Mouse (Mus musculus) MEL (cell line): ENCODE measurements around the gene Mical3. TPM values are rescaled to one million over a fixed set of nuclear protein-coding genes. Genes with fewer than 3 reads are reported as not detected.
"Not testable (repeated sequence)": the region's sequence is repeated elsewhere in the genome, so short reads cannot be mapped to it uniquely, and the experiment has no call there.

Experiments
- DNase-seq: peaks from one replicate; pipeline ENCODE4 v3.0.0; 2011; ENCODE audit warnings: low read depth, low spot score
- H3K27ac ChIP-seq: 2 replicates; pipeline ENCODE4 v1.5.1; 2012; ENCODE audit warnings: low read depth, mild to moderate bottlenecking, control low read depth, low read length, moderate library complexity; ENCODE audit not compliant: control insufficient read depth
- H3K27me3 ChIP-seq, 2 experiments: fragments of 150-350 bp in 1 of 2; sonication (generic) in 1 of 2; 2 replicates each; pipeline ENCODE4 v1.6.1; 2012; ENCODE audit warnings: low read length in 2 of 2, mild to moderate bottlenecking in 2 of 2, improper control_type of control experiment in 1 of 2, moderate library complexity in 1 of 2; ENCODE audit not compliant: insufficient read depth in 2 of 2, control insufficient read depth in 1 of 2
- H3K36me3 ChIP-seq, 2 experiments: 2 replicates each; pipeline ENCODE4 v1.6.1; 2012 to 2014; ENCODE audit warnings: low read length in 2 of 2, improper control_type of control experiment in 1 of 2, inconsistent platforms in 1 of 2, mild to moderate bottlenecking in 1 of 2; ENCODE audit not compliant: insufficient read depth in 2 of 2, control insufficient read depth in 1 of 2
- H3K4me1 ChIP-seq, 2 experiments: fragments of 150-350 bp in 1 of 2; sonication (generic) in 1 of 2; 2 replicates each; pipeline ENCODE4 v1.6.1; 2012; ENCODE audit warnings: low read length in 2 of 2, improper control_type of control experiment in 1 of 2, mild to moderate bottlenecking in 1 of 2; ENCODE audit not compliant: insufficient read depth in 2 of 2, control insufficient read depth in 1 of 2
- H3K4me3 ChIP-seq, 2 experiments: fragments of 150-350 bp in 1 of 2; sonication (generic) in 1 of 2; 2 replicates each; pipeline ENCODE4 v1.5.1; 2012; ENCODE audit warnings: low read depth in 2 of 2, low read length in 2 of 2, mild to moderate bottlenecking in 2 of 2, moderate library complexity in 2 of 2, control low read depth in 1 of 2, improper control_type of control experiment in 1 of 2; ENCODE audit not compliant: control insufficient read depth in 1 of 2, insufficient read depth in 1 of 2
- H3K79me2 ChIP-seq: 2 replicates; pipeline ENCODE4 v1.6.1; 2012; ENCODE audit warnings: mild to moderate bottlenecking, low read length, moderate library complexity; ENCODE audit not compliant: control insufficient read depth, poor library complexity, insufficient read depth
- H3K9ac ChIP-seq: 2 replicates; pipeline ENCODE4 v1.6.1; 2012; ENCODE audit warnings: low read depth, mild to moderate bottlenecking, control low read depth, low read length, moderate library complexity; ENCODE audit not compliant: control insufficient read depth, poor library complexity, severe bottlenecking
- H3K9me3 ChIP-seq: fragments of 150-350 bp; sonication (generic); replicated peaks from 2 replicates; pipeline ENCODE4 v1.6.1; 2012; ENCODE audit warnings: mild to moderate bottlenecking, low read length, improper control_type of control experiment, moderate library complexity; ENCODE audit not compliant: insufficient read depth
- BHLHE40 ChIP-seq: IDR thresholded peaks from 2 replicates; pipeline ENCODE4 v1.6.1; 2012; ENCODE audit warnings: low read depth, mild to moderate bottlenecking, inconsistent platforms, low read length, improper control_type of control experiment, borderline replicate concordance
- CHD1 ChIP-seq: IDR thresholded peaks from 2 replicates; pipeline ENCODE4 v1.6.1; 2012; ENCODE audit warnings: low read depth, mild to moderate bottlenecking, inconsistent platforms, low read length, improper control_type of control experiment
- CTCF ChIP-seq, 3 experiments: IDR thresholded peaks in 2 of 3; conservative IDR thresholded peaks in 1 of 3; 2 replicates each; pipeline ENCODE4 v1.5.1; 2011 to 2012; ENCODE audit warnings: low read length in 3 of 3, low read depth in 2 of 3, mild to moderate bottlenecking in 2 of 3, improper control_type of control experiment in 1 of 3, inconsistent platforms in 1 of 3, mixed read lengths in 1 of 3, moderate library complexity in 1 of 3; ENCODE audit not compliant: control insufficient read depth in 1 of 3, insufficient read depth in 1 of 3, poor library complexity in 1 of 3, severe bottlenecking in 1 of 3
- EP300 ChIP-seq, 2 experiments: IDR thresholded peaks; 2 replicates each; pipeline ENCODE4 v1.6.1; 2011; ENCODE audit warnings: improper control_type of control experiment in 2 of 2, low read length in 2 of 2, low read depth in 1 of 2, mild to moderate bottlenecking in 1 of 2
- ETS1 ChIP-seq: IDR thresholded peaks from 2 replicates; pipeline ENCODE4 v1.6.1; 2012; ENCODE audit warnings: low read depth, mild to moderate bottlenecking, inconsistent platforms, low read length, improper control_type of control experiment, moderate library complexity
- JUND ChIP-seq: IDR thresholded peaks from 2 replicates; pipeline ENCODE4 v1.6.1; 2011; ENCODE audit warnings: low read depth, mild to moderate bottlenecking, improper control_type of control experiment, low read length
- KAT2A ChIP-seq: conservative IDR thresholded peaks from 2 replicates; pipeline ENCODE4 v1.6.1; 2012; ENCODE audit warnings: low read depth, low read length, improper control_type of control experiment, inconsistent platforms
- MAFK ChIP-seq: IDR thresholded peaks from 2 replicates; pipeline ENCODE4 v1.6.1; 2011; ENCODE audit warnings: low read depth, mild to moderate bottlenecking, low read length, improper control_type of control experiment, borderline replicate concordance
- MAZ ChIP-seq: IDR thresholded peaks from 2 replicates; pipeline ENCODE4 v1.6.1; 2012; ENCODE audit warnings: low read depth, mild to moderate bottlenecking, inconsistent platforms, low read length, improper control_type of control experiment
- MEF2A ChIP-seq: IDR thresholded peaks from 2 replicates; pipeline ENCODE4 v1.6.1; 2014; ENCODE audit warnings: low read depth, mild to moderate bottlenecking, inconsistent platforms, low read length, improper control_type of control experiment; ENCODE audit not compliant: poor library complexity, insufficient replicate concordance, severe bottlenecking; ENCODE audit errors: extremely low read depth
- MYB ChIP-seq: IDR thresholded peaks from 2 replicates; pipeline ENCODE4 v1.6.1; 2011; ENCODE audit warnings: mild to moderate bottlenecking, low read depth, low read length, improper control_type of control experiment
- MYC ChIP-seq: IDR thresholded peaks from 2 replicates; pipeline ENCODE4 v1.6.1; 2011; ENCODE audit warnings: low read depth, mild to moderate bottlenecking, low read length, improper control_type of control experiment, moderate library complexity
- NELFE ChIP-seq: IDR thresholded peaks from 2 replicates; pipeline ENCODE4 v1.6.1; 2011; ENCODE audit warnings: low read depth, low read length, improper control_type of control experiment
- POLR2AphosphoS2 ChIP-seq: IDR thresholded peaks from 2 replicates; pipeline ENCODE4 v1.6.1; 2011; ENCODE audit warnings: low read length, improper control_type of control experiment
- RAD21 ChIP-seq: IDR thresholded peaks from 2 replicates; pipeline ENCODE4 v1.6.1; 2011; ENCODE audit warnings: mild to moderate bottlenecking, low read depth, low read length, improper control_type of control experiment
- RCOR1 ChIP-seq: IDR thresholded peaks from 2 replicates; pipeline ENCODE4 v1.6.1; 2012; ENCODE audit warnings: low read depth, mild to moderate bottlenecking, inconsistent platforms, low read length, improper control_type of control experiment
- SIN3A ChIP-seq: IDR thresholded peaks from 2 replicates; pipeline ENCODE4 v1.6.1; 2012; ENCODE audit warnings: low read length, improper control_type of control experiment, inconsistent platforms
- SMC3 ChIP-seq: IDR thresholded peaks from 2 replicates; pipeline ENCODE4 v1.6.1; 2011; ENCODE audit warnings: low read depth, low read length, improper control_type of control experiment
- TAL1 ChIP-seq: IDR thresholded peaks from 2 replicates; pipeline ENCODE4 v1.6.1; 2012; ENCODE audit warnings: mild to moderate bottlenecking, inconsistent platforms, low read length, moderate library complexity, mixed read lengths
- TCF12 ChIP-seq: IDR thresholded peaks from 2 replicates; pipeline ENCODE4 v1.6.1; 2014; ENCODE audit warnings: low read depth, mild to moderate bottlenecking, inconsistent platforms, low read length, improper control_type of control experiment, moderate library complexity
- UBTF ChIP-seq: IDR thresholded peaks from 2 replicates; pipeline ENCODE4 v1.6.1; 2012; ENCODE audit warnings: low read depth, mild to moderate bottlenecking, inconsistent platforms, low read length, improper control_type of control experiment, moderate library complexity, borderline replicate concordance; ENCODE audit not compliant: insufficient read depth
- ZMIZ1 ChIP-seq: IDR thresholded peaks from 2 replicates; pipeline ENCODE4 v1.6.1; 2012; ENCODE audit warnings: low read depth, mild to moderate bottlenecking, inconsistent platforms, low read length, improper control_type of control experiment, moderate library complexity
- polyA plus RNA-seq, 2 experiments: library from polyadenylated mRNA; stranded (reverse) in 1 of 2; unstranded in 1 of 2; fragments of >175 nt in 1 of 2; fragments of >200 nt in 1 of 2; gene quantifications; 2 replicates each; pipeline versions ENCODE4 v1.2.1 to v1.2.4; 2012; ENCODE audit warnings: low replicate concordance in 2 of 2, low read depth in 1 of 2; ENCODE audit not compliant: insufficient read length in 2 of 2, insufficient read depth in 1 of 2, missing spikeins in 1 of 2
- total RNA-seq: library from RNA; depleted of rRNA; stranded (reverse); fragments of 300-350 nt; gene quantifications from 2 replicates; pipeline ENCODE4 v1.2.3, GENCODE M21; 2012

Gene Mical3
- total and polyA plus RNA-seq, 3 experiments, result 19.8 to 125 (median 31.4) TPM

DNA sequence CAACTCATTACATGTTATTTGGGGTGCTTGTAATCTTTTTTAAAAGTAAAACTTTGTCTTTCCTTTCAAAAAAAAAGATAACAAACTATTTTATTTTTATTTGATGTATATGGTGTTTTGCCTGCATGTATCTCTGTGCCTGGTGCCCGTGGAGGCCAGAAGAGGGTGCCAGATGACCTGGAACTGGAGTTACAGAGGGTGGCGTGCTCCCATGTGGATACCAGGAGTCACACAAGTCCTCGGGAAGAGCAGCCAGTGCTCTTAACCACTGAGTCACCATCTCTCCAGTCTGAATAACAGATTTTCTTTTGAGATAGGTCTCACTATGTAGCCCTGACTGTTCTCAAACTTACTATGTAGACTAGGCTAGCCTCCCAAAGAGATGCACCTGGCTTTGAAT, 221.3 kb downstream of the Mical3 start (continued):
- TF ChIP-seq NELFE, result no peak
- no peak for TF ChIP-seq POLR2AphosphoS2
- no peak for TF ChIP-seq MYC
- TF ChIP-seq TAL1, result no peak
- TF ChIP-seq EP300 (IDR thresholded peaks at IDR 0.05; ENCODE audit: low read depth in 1 of 2, low read length in 2 of 2), result no peak
- TF ChIP-seq MAZ, result no peak
- no peak for TF ChIP-seq TCF12
- TF ChIP-seq, all 39 proteins: peak for 4

GRCm38 (mm10) chr6:120907876-120908597, 222.8 kb downstream of the Mical3 start:
- H3K27me3 ChIP-seq, H3K9me3 ChIP-seq, H3K79me2 ChIP-seq: not testable (repeated sequence)
- peak overlapping the region; percentile 48 for H3K9ac ChIP-seq
- peaks cover 2 to 41% of the 10 kb centered on the region in 2 experiments for H3K36me3 ChIP-seq
- H3K4me3 ChIP-seq, result peak overlapping the region in 1 of 2 experiments; percentile 25; a peak in 2 of 4 replicates
- H3K4me1 ChIP-seq, result peaks cover 19 to 56% of the 10 kb centered on the region in 2 experiments
- peak; percentile 6; the same call in 1 of the 2 replicates for TF ChIP-seq TAL1
- peak overlapping the region; percentile 88 for H3K27ac ChIP-seq
- DNase-seq, result peak; percentile 33

DNA sequence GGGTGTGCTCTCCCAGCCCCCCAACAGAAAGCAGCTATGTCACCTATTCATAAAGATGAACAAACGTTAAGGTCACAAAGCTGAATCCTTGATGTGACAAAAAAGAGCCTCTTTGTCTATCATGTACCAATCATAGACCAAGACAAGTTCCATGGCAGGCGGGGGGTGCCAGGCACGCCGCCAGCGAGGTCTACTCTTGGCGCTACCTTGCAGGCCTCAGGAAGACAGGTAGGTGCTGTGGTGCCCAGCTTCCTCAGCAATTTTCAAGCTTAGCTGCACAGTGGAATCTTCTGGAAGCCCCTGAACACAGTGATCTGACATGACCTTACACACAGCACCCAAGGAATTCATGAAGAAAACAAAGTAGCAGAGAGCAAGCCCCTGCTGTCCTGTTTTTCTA, 224.3 kb downstream of the Mical3 start:
- Histone ChIP-seq H3K27ac (no peak overlapping the region), H3K4me1 (peaks cover 14 to 43% of the 10 kb centered on the region in 2 experiments), H3K9me3 (no peaks in the 10 kb centered on the region), H3K9ac (no peak overlapping the region), H3K36me3 (peaks cover 2 to 36% of the 10 kb centered on the region in 2 experiments), H3K4me3 (no peak overlapping the region), H3K79me2 (peaks cover 4% of the 10 kb centered on the region; the same call in 1 of the 2 replicates), H3K27me3 (no peaks in the 10 kb centered on the region)
- TF ChIP-seq NELFE, result no peak
- TF ChIP-seq KAT2A, result no peak
- no peak for TF ChIP-seq CTCF (IDR thresholded peaks at IDR 0.05 in 2 of 3, conservative IDR thresholded peaks at IDR 0.05 in 1 of 3; ENCODE audit: control insufficient read depth in 1 of 3, insufficient read depth in 1 of 3, low read depth in 2 of 3, low read length in 3 of 3, poor library complexity in 1 of 3, severe bottlenecking in 1 of 3)
- no peak for TF ChIP-seq ETS1
- no peak for TF ChIP-seq POLR2AphosphoS2
- TF ChIP-seq MAFK, result no peak
- TF ChIP-seq TCF12, result no peak
- no peak for TF ChIP-seq ZMIZ1
- TF ChIP-seq SMC3, result no peak
- no peak for TF ChIP-seq MEF2A
- TF ChIP-seq CHD1, result no peak
- no peak for TF ChIP-seq TAL1
- no peak for TF ChIP-seq JUND
- TF ChIP-seq UBTF, result no peak
- no peak for TF ChIP-seq SIN3A
- TF ChIP-seq BHLHE40, result no peak
- no peak for TF ChIP-seq MYB
- no peak for TF ChIP-seq RCOR1
- no peak for TF ChIP-seq RAD21
- TF ChIP-seq EP300 (IDR thresholded peaks at IDR 0.05; ENCODE audit: low read depth in 1 of 2, low read length in 2 of 2), result no peak
- DNase-seq, result no peak
